Comparison of ENCODE assay signal across 6 mouse cellular contexts in genomic region chr4:132601242-132601641, GRCm38 (mm10). TPM values are rescaled to one million over a fixed set of nuclear protein-coding genes. Genes with fewer than 3 reads are reported as not detected.
DNase-seq lines count a peak whose midpoint lies in the region; ATAC-seq and TF ChIP-seq lines count a peak whose summit lies in the region.
"Not testable (repeated sequence)": the region's sequence is repeated elsewhere in the genome, so short reads cannot be mapped to it uniquely, and the experiment has no call there.
"Had no signal": no experiment of that assay in that cellular context is flagged by ENCODE, and none has a peak within 500 bp of the region (broad histone marks: within the 10 kb centered on the region; RNA-seq: fewer than 3 reads in every experiment).

No protein-coding gene starts in this region.

- peaks cover 65% of the 10 kb centered on the region for H3K4me1 ChIP-seq in bone marrow macrophage, adult 2 months (ENCODE audit: control insufficient read depth, insufficient read depth, low read length)

- 0 out of 2 replicates have a peak, but pooled peaks have one; percentile 32 for ATAC-seq in common myeloid progenitor, adult 5-6 weeks (replicated peaks; ENCODE audit: low read depth, poor library complexity, severe bottlenecking)
- ATAC-seq in monocyte, adult 5-6 weeks (replicated peaks; ENCODE audit: insufficient number of reproducible peaks, low FRiP score, low TSS enrichment, poor library complexity, severe bottlenecking) = peak; percentile 65; the same call in 1 of the 2 replicates

- not testable (repeated sequence) for H3K79me2 ChIP-seq in macrophage (ENCODE audit: inconsistent target)

- 32% methylated on average over 3 of the region's 5 CpGs for WGBS in macrophage (ENCODE audit: missing documents)

- peak overlapping the region; percentile 96 for H3K27ac ChIP-seq in bone marrow macrophage, adult 2 months (ENCODE audit: insufficient read depth, low read depth, low read length)
- peak overlapping the region; percentile 99 for H3K27ac ChIP-seq in macrophage

- H3K4me3 ChIP-seq in bone marrow macrophage, adult 2 months (ENCODE audit: insufficient read depth, low read length); macrophage (ENCODE audit: inconsistent target): not testable (repeated sequence)

- peak; percentile 87 for DNase-seq in heart, adult 11 months

- not testable (repeated sequence) for TF ChIP-seq CTCF in bone marrow macrophage, adult 2 months (IDR thresholded peaks at IDR 0.05; ENCODE audit: low read depth, low read length)

- not testable (repeated sequence) for H3K36me3 ChIP-seq in macrophage (ENCODE audit: inconsistent target)

- not testable (repeated sequence) for TF ChIP-seq POLR2A in bone marrow macrophage, adult 2 months (IDR thresholded peaks at IDR 0.05; ENCODE audit: borderline replicate concordance, low read depth, low read length)

RNA-seq across cellular contexts. Expression of gene Ptafr, which starts 37.4 kb away (rescaled TPM):
- polyA plus RNA-seq in bone marrow macrophage, adult 2 months (2012; ENCODE audit: insufficient read depth, insufficient read length, missing spikeins) = 81.4 and 91.0 TPM in 2 replicates
- 2.1 TPM in 2 replicates for total RNA-seq in common myeloid progenitor, adult 5-6 weeks (2017)
- 100 to 1,000 TPM in 8 of 26 experiments, 10 to 100 TPM in 18; 34.4 to 232 (median 82.6) TPM for total RNA-seq in macrophage (2018; cell fraction: chromatin; rRNA removed)
- total RNA-seq in macrophage (2018; cell fraction: cytosol; rRNA removed) = 100 to 1,000 TPM; 244 to 546 (median 327) TPM
- 100 to 1,000 TPM; 101 to 544 (median 322) TPM for total RNA-seq in macrophage (2018; cell fraction: nucleus; rRNA removed)
- 102 to 269 TPM (median 231 TPM) in 3 replicates for polyA plus RNA-seq in macrophage (2018)
- 3.6 to 28.2 TPM (median 24.8 TPM) in 3 replicates for total RNA-seq in monocyte, adult 5-6 weeks (2017)
- polyA plus RNA-seq: Patski had no signal

RNA-seq across cellular contexts. Expression of gene Eya3, which starts 37.5 kb away (rescaled TPM):
- polyA plus RNA-seq in bone marrow macrophage, adult 2 months (2012; ENCODE audit: insufficient read depth, insufficient read length, missing spikeins) = 37.9 and 42.5 TPM in 2 replicates
- 18.3 and 35.8 TPM in 2 replicates for total RNA-seq in common myeloid progenitor, adult 5-6 weeks (2017)
- 100 to 1,000 TPM in 5 of 26 experiments, 10 to 100 TPM in 21; 37.9 to 115 (median 78.3) TPM for total RNA-seq in macrophage (2018; cell fraction: chromatin; rRNA removed)
- total RNA-seq in macrophage (2018; cell fraction: cytosol; rRNA removed) = 10 to 100 TPM; 26.3 to 45.4 (median 36.3) TPM
- total RNA-seq in macrophage (2018; cell fraction: nucleus; rRNA removed) = 10 to 100 TPM; 30.6 to 83.4 (median 48.7) TPM
- polyA plus RNA-seq in macrophage (2018) = 29.7 to 70.2 TPM (median 32.1 TPM) in 3 replicates
- total RNA-seq in monocyte, adult 5-6 weeks (2017) = 8.7 to 25.5 TPM (median 18.8 TPM) in 3 replicates
